In genomic region chr7:118115533-118115876, GRCm38 (mm10) we compare ENCODE assay signal across 8 mouse cellular contexts. TPM values are rescaled to one million over a fixed set of nuclear protein-coding genes. Genes with fewer than 3 reads are reported as not detected.
DNase-seq lines count a peak whose midpoint lies in the region; ATAC-seq and TF ChIP-seq lines count a peak whose summit lies in the region.

No protein-coding gene starts in this region.

- H3K4me2 ChIP-seq in heart, embryonic 14.5 days (ENCODE audit: low read length): peak overlapping the region; percentile 97
- H3K4me2 ChIP-seq in midbrain, embryonic 12.5 days (replicated peaks): peak overlapping the region; percentile 92

- TF ChIP-seq CTCF in Patski (IDR thresholded peaks at IDR 0.05): no peak

- H3K4me3 ChIP-seq in heart, embryonic 14.5 days (ENCODE audit: control insufficient read depth in 1 of 2, insufficient read depth in 1 of 2, low read depth in 1 of 2, low read length in 2 of 2): peak overlapping the region; percentile 94 to 96
- H3K4me3 ChIP-seq in hindbrain, embryonic 10.5 days: peak overlapping the region; percentile 76
- peak overlapping the region; percentile 94 for H3K4me3 ChIP-seq in midbrain, embryonic 12.5 days

- POLR2A ChIA-PET in Patski (lab: Charles Lee): interaction anchor here (5.6 kb wide), 1 partner anchor 13 kb away, joined by 24 read pairs; the partner anchor contains the start of gene Arl6ip1

- H3K27ac ChIP-seq in heart, embryonic 14.5 days (replicated peaks in 1 of 2; ENCODE audit: control insufficient read depth in 1 of 2, insufficient read depth in 1 of 2, low read depth in 2 of 2, low read length in 2 of 2): peak overlapping the region; percentile 87 to 88
- H3K27ac ChIP-seq in hindbrain, embryonic 10.5 days: peak overlapping the region; percentile 99
- peak overlapping the region; percentile 84 for H3K27ac ChIP-seq in midbrain, embryonic 12.5 days (replicated peaks)

- CTCF ChIA-PET in Patski (lab: Charles Lee): interaction anchor here (1.4 kb wide), 1 partner anchor 11 kb away, joined by 5 read pairs; no protein-coding TSS in a partner anchor

- H3K9ac ChIP-seq in heart, embryonic 14.5 days (ENCODE audit: low read length): peak overlapping the region; percentile 100
- peak overlapping the region; percentile 96 for H3K9ac ChIP-seq in midbrain, embryonic 12.5 days (replicated peaks)

- no peaks in the 10 kb centered on the region for H3K9me3 ChIP-seq in heart, embryonic 14.5 days (ENCODE audit: control insufficient read depth, low read length)
- no peaks in the 10 kb centered on the region for H3K9me3 ChIP-seq in hindbrain, embryonic 10.5 days
- no peaks in the 10 kb centered on the region for H3K9me3 ChIP-seq in midbrain, embryonic 12.5 days

- peaks cover 0 to 45% of the 10 kb centered on the region in 2 experiments for H3K4me1 ChIP-seq in heart, embryonic 14.5 days (ENCODE audit: control insufficient read depth in 2 of 2, insufficient read depth in 2 of 2, low read length in 2 of 2)
- H3K4me1 ChIP-seq in hindbrain, embryonic 10.5 days (replicated peaks): peaks cover 57% of the 10 kb centered on the region
- H3K4me1 ChIP-seq in midbrain, embryonic 12.5 days: peaks cover 51% of the 10 kb centered on the region

- in situ Hi-C loops in Patski (cut with MboI; ENCODE audit: low pct_unique_long_range_greater_than_20kb): loop anchor here (25.0 kb wide), 1 partner anchor 572 kb away; no protein-coding TSS in a partner anchor

- no peak; the same call in 1 of the 2 replicates for ATAC-seq in heart, embryonic 14.5 days (ENCODE audit: insufficient number of reproducible peaks, insufficient read depth, low FRiP score, low read depth)
- ATAC-seq in Patski: peak; percentile 14
- ATAC-seq in midbrain, embryonic 12.5 days (ENCODE audit: low FRiP score, low read depth): no peak
- ATAC-seq in inflammation-experienced regulatory T-cells, adult 6 months: no peak

- no peak for DNase-seq in heart, adult 11 months
- no peak for DNase-seq in Patski (ENCODE audit: low read depth, low spot score)
- no peak for DNase-seq in hindbrain, embryonic 10.5 days (ENCODE audit: low spot score)
- no peak for DNase-seq in adrenal gland, postnatal 25 days
- no peak for DNase-seq in frontal cortex, postnatal 25 days (ENCODE audit: low spot score in 2 of 2)

- no peaks in the 10 kb centered on the region for H3K27me3 ChIP-seq in heart, embryonic 14.5 days (ENCODE audit: control insufficient read depth, insufficient read depth, low read length)
- H3K27me3 ChIP-seq in Patski: no peaks in the 10 kb centered on the region
- H3K27me3 ChIP-seq in hindbrain, embryonic 10.5 days (ENCODE audit: insufficient read depth, poor library complexity, severe bottlenecking): no peaks in the 10 kb centered on the region
- H3K27me3 ChIP-seq in midbrain, embryonic 12.5 days: no peaks in the 10 kb centered on the region

- under 1% methylated on average over 20 of the region's 20 CpGs for WGBS in heart, embryonic 14.5 days
- WGBS in hindbrain, embryonic 10.5 days: under 1% methylated on average over 20 of the region's 20 CpGs
- WGBS in midbrain, embryonic 12.5 days: 1% methylated on average over 20 of the region's 20 CpGs

- peaks cover 69% of the 10 kb centered on the region for H3K36me3 ChIP-seq in heart, embryonic 14.5 days (ENCODE audit: control insufficient read depth, insufficient read depth, low read length)
- H3K36me3 ChIP-seq in hindbrain, embryonic 10.5 days: peaks cover 73% of the 10 kb centered on the region
- peaks cover 66% of the 10 kb centered on the region for H3K36me3 ChIP-seq in midbrain, embryonic 12.5 days

RNA-seq across cellular contexts. Expression of gene Rps15a, which starts 0.5 kb away (rescaled TPM):
- 475 and 566 TPM in 2 replicates for polyA plus RNA-seq in heart, embryonic 14.5 days (2014; fragmentation: Nextera tagmentation; extraction: Ambion mirVana)
- 1,838 TPM for polyA plus RNA-seq in Patski (2021)
- polyA plus RNA-seq in hindbrain, embryonic 10.5 days (2016; fragmentation: Nextera tagmentation; extraction: Ambion mirVana): 573 and 635 TPM in 2 replicates
- polyA plus RNA-seq in midbrain, embryonic 12.5 days (2016; fragmentation: Nextera tagmentation; extraction: Ambion mirVana): 523 and 525 TPM in 2 replicates
- polyA plus RNA-seq in inflammation-experienced regulatory T-cells, adult 6 months (2017; shearing (Covaris generic)): 1,000 to 10,000 TPM; 1,617 to 2,517 (median 1,732) TPM
- total RNA-seq in adrenal gland, postnatal 25 days (2021): 707 and 804 TPM in 2 replicates

RNA-seq across cellular contexts. Expression of gene Arl6ip1, which starts 14.0 kb away (rescaled TPM):
- polyA plus RNA-seq in heart, embryonic 14.5 days (2014; fragmentation: Nextera tagmentation; extraction: Ambion mirVana): 232 and 268 TPM in 2 replicates
- 296 TPM for polyA plus RNA-seq in Patski (2021)
- 364 and 477 TPM in 2 replicates for polyA plus RNA-seq in hindbrain, embryonic 10.5 days (2016; fragmentation: Nextera tagmentation; extraction: Ambion mirVana)
- polyA plus RNA-seq in midbrain, embryonic 12.5 days (2016; fragmentation: Nextera tagmentation; extraction: Ambion mirVana): 505 and 557 TPM in 2 replicates
- polyA plus RNA-seq in inflammation-experienced regulatory T-cells, adult 6 months (2017; shearing (Covaris generic)): 100 to 1,000 TPM; 345 to 818 (median 446) TPM
- total RNA-seq in adrenal gland, postnatal 25 days (2021): 152 and 176 TPM in 2 replicates
